Mouse (Mus musculus) neural tube, embryonic 14.5 days (tissue): Measurements from ENCODE around the gene Ankdd1a. TPM values are rescaled to one million over a fixed set of nuclear protein-coding genes. Genes with fewer than 3 reads are reported as not detected.

ENCODE experiments used
- ATAC-seq: fragments of 200-750 bp; cut with Nextera tagmentation; 2 replicates; pipeline ENCODE4 v1.8.0; 2017; ENCODE audit warnings: low read depth, mild to moderate bottlenecking, moderate TSS enrichment, moderate library complexity
- H3K27ac ChIP-seq: fragments of 300-500 bp; sonication (generic); 2 replicates; pipeline ENCODE4 v1.5.1; 2014; ENCODE audit warnings: low read depth, mild to moderate bottlenecking, control low read depth, low read length, moderate library complexity, mixed read lengths
- H3K27me3 ChIP-seq: fragments of 300-500 bp; sonication (generic); 2 replicates; pipeline ENCODE4 v1.6.1; 2014; ENCODE audit warnings: low read length; ENCODE audit not compliant: control insufficient read depth, insufficient read depth
- H3K36me3 ChIP-seq: fragments of 300-500 bp; sonication (generic); 2 replicates; pipeline ENCODE4 v1.6.1; 2014; ENCODE audit warnings: low read length, mixed read lengths; ENCODE audit not compliant: control insufficient read depth, insufficient read depth
- H3K4me1 ChIP-seq: fragments of 300-500 bp; sonication (generic); 2 replicates; pipeline ENCODE4 v1.6.1; 2014; ENCODE audit warnings: low read length; ENCODE audit not compliant: control insufficient read depth, insufficient read depth
- H3K4me2 ChIP-seq: fragments of 300-500 bp; sonication (generic); 2 replicates; pipeline ENCODE4 v1.6.1; 2014; ENCODE audit warnings: mild to moderate bottlenecking, low read depth, low read length, control low read depth
- H3K4me3 ChIP-seq: fragments of 300-500 bp; sonication (generic); 2 replicates; pipeline ENCODE4 v1.5.1; 2014; ENCODE audit warnings: low read depth, low read length, control low read depth, mixed read lengths
- H3K9ac ChIP-seq: fragments of 300-500 bp; sonication (generic); replicated peaks from 2 replicates; pipeline ENCODE4 v1.6.1; 2014; ENCODE audit warnings: low read depth, mild to moderate bottlenecking, control low read depth, low read length, mixed read lengths
- H3K9me3 ChIP-seq: fragments of 300-500 bp; sonication (generic); 2 replicates; pipeline ENCODE4 v1.6.1; 2016; ENCODE audit warnings: low read length; ENCODE audit not compliant: control insufficient read depth
- WGBS: fragments of 180-500 bp; shearing (Covaris S2); extraction: QIAGEN DNeasy Blood & Tissue Kit; methylation state at CpG from one replicate; pipeline ENCODE4 v1.1.7; 2014; 5-methylcytosine and 5-hydroxymethylcytosine counted together
- polyA plus RNA-seq: library from polyadenylated mRNA; unstranded; fragments of >200 nt; fragmentation: Nextera tagmentation; extraction: Ambion mirVana; gene quantifications from 2 replicates; pipeline ENCODE4 v1.2.1, GENCODE M21; 2014

Gene Ankdd1a
- polyA plus RNA-seq, 1 experiment from 2014 or later, result 1.2 TPM

- H3K9ac ChIP-seq, result no peak overlapping the region
- WGBS, result 93% methylated on average over 8 of the region's 8 CpGs
Observed at GRCm38 (mm10) chr9:65556349-65556748, 36.4 kb upstream of the Ankdd1a start.

GRCm38 (mm10) chr9:65555621-65556020 is 35.6 kb upstream of the Ankdd1a start:
- H3K4me1 ChIP-seq, result 0 out of 2 replicates have a peak, but pooled peaks cover 3% of the 10 kb centered on the region
- no peaks in the 10 kb centered on the region for H3K36me3 ChIP-seq
- H3K9me3 ChIP-seq, result no peaks in the 10 kb centered on the region
- H3K27ac ChIP-seq, result no peak overlapping the region
- WGBS, result 91% methylated on average over 4 of the region's 4 CpGs
- no peaks in the 10 kb centered on the region for H3K27me3 ChIP-seq
- no peak overlapping the region for H3K4me3 ChIP-seq
- H3K9ac ChIP-seq, result no peak overlapping the region
- ATAC-seq, result no peak
- H3K4me2 ChIP-seq, result no peak overlapping the region

More at GRCm38 (mm10) chr9:65556349-65556748, 36.4 kb upstream of the Ankdd1a start:
- Histone ChIP-seq H3K4me3 (no peak overlapping the region), H3K9me3 (no peaks in the 10 kb centered on the region), H3K4me1 (0 out of 2 replicates have a peak, but pooled peaks cover under 1% of the 10 kb centered on the region), H3K36me3 (no peaks in the 10 kb centered on the region), H3K27me3 (no peaks in the 10 kb centered on the region), H3K4me2 (no peak overlapping the region), H3K27ac (no peak overlapping the region)
- ATAC-seq, result no peak

GRCm38 (mm10) chr9:65555001-65555405 is 35.0 kb upstream of the Ankdd1a start:
- no peak overlapping the region for H3K4me3 ChIP-seq
- 23% methylated on average over 5 of the region's 5 CpGs for WGBS
- no peak overlapping the region for H3K4me2 ChIP-seq
- H3K36me3 ChIP-seq, result no peaks in the 10 kb centered on the region
- no peak overlapping the region for H3K9ac ChIP-seq
- H3K4me1 ChIP-seq, result 0 out of 2 replicates have a peak, but pooled peaks cover 3% of the 10 kb centered on the region
- ATAC-seq, result no peak
- no peaks in the 10 kb centered on the region for H3K27me3 ChIP-seq
- H3K9me3 ChIP-seq, result no peaks in the 10 kb centered on the region
- no peak overlapping the region for H3K27ac ChIP-seq

- Histone ChIP-seq H3K27ac (no peak overlapping the region), H3K27me3 (no peaks in the 10 kb centered on the region), H3K4me2 (no peak overlapping the region), H3K9ac (no peak overlapping the region), H3K9me3 (no peaks in the 10 kb centered on the region), H3K4me3 (no peak overlapping the region), H3K4me1 (peaks cover 8% of the 10 kb centered on the region), H3K36me3 (no peaks in the 10 kb centered on the region)
- WGBS, result 98% methylated on average over 2 of the region's 2 CpGs
- ATAC-seq, result no peak
Observed at GRCm38 (mm10) chr9:65552711-65553110, 32.7 kb upstream of the Ankdd1a start.

GRCm38 (mm10) chr9:65552141-65552540 is 32.1 kb upstream of the Ankdd1a start:
- Histone ChIP-seq H3K27me3 (no peaks in the 10 kb centered on the region), H3K9me3 (no peaks in the 10 kb centered on the region), H3K4me2 (no peak overlapping the region), H3K9ac (no peak overlapping the region), H3K27ac (no peak overlapping the region), H3K36me3 (no peaks in the 10 kb centered on the region), H3K4me3 (no peak overlapping the region), H3K4me1 (peaks cover 8% of the 10 kb centered on the region)
- 90% methylated on average over 5 of the region's 5 CpGs for WGBS
- no peak for ATAC-seq

GRCm38 (mm10) chr9:65551035-65551434 is 31.0 kb upstream of the Ankdd1a start:
- Histone ChIP-seq H3K27ac (no peak overlapping the region), H3K27me3 (no peaks in the 10 kb centered on the region), H3K9ac (no peak overlapping the region), H3K9me3 (no peaks in the 10 kb centered on the region), H3K36me3 (no peaks in the 10 kb centered on the region), H3K4me2 (no peak overlapping the region), H3K4me3 (no peak overlapping the region), H3K4me1 (peaks cover 8% of the 10 kb centered on the region)
- ATAC-seq, result no peak
- WGBS, result 35% methylated on average over 5 of the region's 5 CpGs

GRCm38 (mm10) chr9:65550079-65550831 is 30.3 kb upstream of the Ankdd1a start:
- no peaks in the 10 kb centered on the region for H3K9me3 ChIP-seq
- H3K27ac ChIP-seq, result no peak overlapping the region
- H3K9ac ChIP-seq, result no peak overlapping the region
- H3K4me3 ChIP-seq, result no peak overlapping the region
- H3K4me2 ChIP-seq, result no peak overlapping the region
- H3K36me3 ChIP-seq, result no peaks in the 10 kb centered on the region
- H3K4me1 ChIP-seq, result peaks cover 8% of the 10 kb centered on the region
- ATAC-seq, result no peak
- 37% methylated on average over 7 of the region's 7 CpGs for WGBS
- H3K27me3 ChIP-seq, result no peaks in the 10 kb centered on the region

GRCm38 (mm10) chr9:65549643-65550042 is 29.6 kb upstream of the Ankdd1a start:
- H3K9ac ChIP-seq, result no peak overlapping the region
- no peak overlapping the region for H3K27ac ChIP-seq
- no peaks in the 10 kb centered on the region for H3K36me3 ChIP-seq
- no peaks in the 10 kb centered on the region for H3K9me3 ChIP-seq
- no peak overlapping the region for H3K4me3 ChIP-seq
- peaks cover 8% of the 10 kb centered on the region for H3K4me1 ChIP-seq
- H3K27me3 ChIP-seq, result no peaks in the 10 kb centered on the region
- no peak overlapping the region for H3K4me2 ChIP-seq
- ATAC-seq, result no peak
- WGBS, result 95% methylated on average over 5 of the region's 5 CpGs

- H3K27me3 ChIP-seq, result no peaks in the 10 kb centered on the region
- no peaks in the 10 kb centered on the region for H3K9me3 ChIP-seq
- H3K36me3 ChIP-seq, result no peaks in the 10 kb centered on the region
- H3K4me3 ChIP-seq, result no peak overlapping the region
- WGBS, result 64% methylated on average over 3 of the region's 3 CpGs
- no peak overlapping the region for H3K4me2 ChIP-seq
- H3K27ac ChIP-seq, result no peak overlapping the region
- no peak for ATAC-seq
- peaks cover 8% of the 10 kb centered on the region for H3K4me1 ChIP-seq
- H3K9ac ChIP-seq, result no peak overlapping the region
Observed at GRCm38 (mm10) chr9:65549139-65549538, 29.1 kb upstream of the Ankdd1a start.
